Mouse (Mus musculus) ovary, postnatal 36 days (tissue): ENCODE data around the gene Acox2.

Experiments
- DNase-seq: peaks from one replicate; pipeline ENCODE4 v3.0.0; 2022; ENCODE audit warnings: low spot score, mixed read lengths

Gene Acox2

GRCm38 (mm10) chr14:8249206-8249605 lies 9.9 kb downstream of the Acox2 start:
- DNase-seq: no peak

GRCm38 (mm10) chr14:8246878-8247277 lies 12.3 kb downstream of the Acox2 start:
- DNase-seq: no peak

- no peak for DNase-seq
These were observed 14.9 kb downstream of the Acox2 start for GRCm38 (mm10) chr14:8244211-8244611.

GRCm38 (mm10) chr14:8243136-8243888 lies 15.8 kb downstream of the Acox2 start:
- DNase-seq: no peak

- DNase-seq: no peak
These were observed 16.7 kb downstream of the Acox2 start for GRCm38 (mm10) chr14:8242388-8242920.

GRCm38 (mm10) chr14:8241816-8242215 lies 17.3 kb downstream of the Acox2 start:
- no peak for DNase-seq

GRCm38 (mm10) chr14:8233252-8233651 lies 25.9 kb downstream of the Acox2 start:
- no peak for DNase-seq

GRCm38 (mm10) chr14:8232155-8232910 lies 26.8 kb downstream of the Acox2 start:
- no peak for DNase-seq

GRCm38 (mm10) chr14:8229367-8230019 lies 29.7 kb downstream of the Acox2 start:
- DNase-seq: no peak

- no peak for DNase-seq
These were observed 34.3 kb downstream of the Acox2 start for GRCm38 (mm10) chr14:8224805-8225204.

GRCm38 (mm10) chr14:8223506-8224293 lies 35.5 kb downstream of the Acox2 start:
- no peak for DNase-seq

GRCm38 (mm10) chr14:8222561-8222960 lies 36.6 kb downstream of the Acox2 start:
- DNase-seq: no peak

- no peak for DNase-seq
These were observed 38.2 kb downstream of the Acox2 start for GRCm38 (mm10) chr14:8220912-8221311.

GRCm38 (mm10) chr14:8220306-8220705 lies 38.8 kb downstream of the Acox2 start:
- no peak for DNase-seq

GRCm38 (mm10) chr14:8219876-8220275 lies 39.3 kb downstream of the Acox2 start:
- DNase-seq: no peak

- DNase-seq: no peak
These were observed 40.3 kb downstream of the Acox2 start for GRCm38 (mm10) chr14:8218730-8219380.

GRCm38 (mm10) chr14:8218238-8218637 lies 40.9 kb downstream of the Acox2 start:
- no peak for DNase-seq

GRCm38 (mm10) chr14:8216100-8216499 lies 43.1 kb downstream of the Acox2 start:
- no peak for DNase-seq

GRCm38 (mm10) chr14:8215208-8215778 lies 43.9 kb downstream of the Acox2 start:
- DNase-seq: no peak

- peak; percentile 81 for DNase-seq
These were observed 44.6 kb downstream of the Acox2 start for GRCm38 (mm10) chr14:8214299-8215207.
